Mouse (Mus musculus) left cerebral cortex, adult 11 months (tissue): Measurements from ENCODE around the gene Tspan5.

ENCODE experiments used
- DNase-seq: peaks from one replicate; pipeline ENCODE4 v3.0.0; 2022; ENCODE audit warnings: low spot score

Tspan5 gene

DNA sequence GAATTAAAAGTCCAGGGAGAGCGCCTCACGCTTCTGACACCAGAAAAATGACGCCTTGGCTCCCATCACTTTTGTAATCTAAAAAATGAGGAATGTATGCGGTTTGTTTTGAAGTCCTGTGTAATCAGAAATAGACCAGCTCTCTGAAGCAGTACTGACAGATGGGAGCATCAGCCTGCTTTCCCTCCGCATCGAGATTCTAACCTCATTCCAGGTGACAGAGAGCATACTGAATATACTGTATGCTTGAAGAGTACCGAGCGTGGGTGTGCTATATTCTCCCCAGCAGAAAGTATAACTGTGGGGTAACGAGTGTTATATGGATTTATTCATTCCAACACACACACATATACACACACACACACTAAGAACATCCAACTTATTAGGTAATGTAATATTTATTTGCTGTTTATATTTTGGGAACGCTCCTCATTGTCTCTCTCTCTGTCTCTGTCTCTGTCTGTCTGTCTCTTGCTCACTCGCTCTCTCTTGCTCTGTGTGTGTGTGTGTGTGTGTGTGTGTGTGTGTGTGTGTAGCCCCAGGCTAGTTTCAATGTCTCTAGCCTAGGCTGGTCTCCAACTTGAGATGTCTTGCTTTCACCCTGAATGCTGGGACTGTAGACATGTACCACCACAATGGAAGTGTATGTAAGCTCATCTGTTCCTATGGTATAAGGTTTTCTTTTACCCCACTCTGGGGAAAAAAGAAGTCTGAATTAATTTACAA, 139.2 kb downstream of the Tspan5 start:
- no peak for DNase-seq

DNA sequence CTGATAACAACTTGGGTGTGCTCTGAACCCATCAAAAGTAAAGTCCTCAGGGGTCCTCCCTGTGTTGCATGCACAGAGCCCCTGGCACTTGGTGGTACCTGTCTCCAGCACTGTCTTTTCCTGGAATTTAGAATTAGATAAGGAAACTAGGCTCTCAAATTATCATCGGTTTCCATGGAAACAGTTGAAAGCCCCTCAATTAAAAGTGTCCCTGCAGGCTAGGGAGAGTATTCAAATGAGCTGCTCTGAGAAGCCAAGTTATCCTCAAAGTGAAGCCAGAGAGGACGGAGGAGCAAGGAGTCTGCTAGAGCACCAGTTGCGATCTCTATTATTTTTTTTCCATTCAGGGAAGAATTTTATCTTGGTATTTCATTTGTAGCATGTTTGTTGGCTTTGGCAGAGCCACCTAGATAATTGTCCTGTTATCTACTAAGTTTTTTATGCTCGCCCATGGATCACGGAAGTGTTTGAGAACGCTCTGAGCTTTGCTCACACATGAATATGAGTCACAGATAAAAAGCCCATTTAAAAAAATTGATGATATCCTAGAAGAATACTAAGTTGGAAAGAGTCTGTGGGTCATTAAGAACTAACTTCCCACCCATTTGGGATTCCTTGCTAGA, 139.8 kb downstream of the Tspan5 start:
- no peak for DNase-seq

DNA sequence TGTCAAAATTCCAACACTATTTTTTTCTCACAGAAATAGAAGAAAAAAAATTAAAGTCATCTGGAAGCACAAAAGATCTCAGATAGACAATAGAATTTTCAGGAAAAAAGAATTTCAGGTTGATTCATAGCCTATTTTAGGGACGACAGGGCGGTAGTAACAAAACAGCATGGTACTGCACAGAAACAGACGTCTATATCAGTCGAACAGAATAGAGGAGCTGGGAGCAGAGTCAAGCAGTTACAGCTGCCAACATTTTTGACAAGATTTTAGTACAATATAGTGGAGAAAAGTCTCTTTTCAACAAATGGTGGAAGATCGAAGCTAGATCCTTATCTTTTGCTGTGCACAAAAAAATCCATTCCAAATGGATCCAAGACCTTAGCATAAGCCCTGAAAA, 144.1 kb downstream of the Tspan5 start:
- no peak for DNase-seq

DNA sequence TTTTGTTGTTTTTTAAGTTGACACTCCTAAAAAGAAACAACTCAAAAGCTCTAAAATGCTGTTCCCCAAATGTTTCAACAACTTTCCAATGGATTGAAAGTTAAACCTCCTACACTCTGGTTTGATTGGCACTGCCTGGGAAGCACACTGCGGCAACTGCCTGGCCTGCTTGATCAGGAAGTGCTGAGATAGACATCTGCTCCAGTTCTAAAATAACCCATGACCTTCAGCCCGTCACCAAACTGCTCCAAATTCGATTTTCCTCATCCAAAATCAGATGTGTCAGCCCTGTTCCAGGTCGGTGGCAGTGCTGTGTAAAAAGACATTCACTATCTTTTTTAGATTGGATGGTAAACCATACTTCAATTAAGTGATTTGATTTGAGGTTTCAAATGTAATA, 147.2 kb downstream of the Tspan5 start:
- DNase-seq, result no peak

DNA sequence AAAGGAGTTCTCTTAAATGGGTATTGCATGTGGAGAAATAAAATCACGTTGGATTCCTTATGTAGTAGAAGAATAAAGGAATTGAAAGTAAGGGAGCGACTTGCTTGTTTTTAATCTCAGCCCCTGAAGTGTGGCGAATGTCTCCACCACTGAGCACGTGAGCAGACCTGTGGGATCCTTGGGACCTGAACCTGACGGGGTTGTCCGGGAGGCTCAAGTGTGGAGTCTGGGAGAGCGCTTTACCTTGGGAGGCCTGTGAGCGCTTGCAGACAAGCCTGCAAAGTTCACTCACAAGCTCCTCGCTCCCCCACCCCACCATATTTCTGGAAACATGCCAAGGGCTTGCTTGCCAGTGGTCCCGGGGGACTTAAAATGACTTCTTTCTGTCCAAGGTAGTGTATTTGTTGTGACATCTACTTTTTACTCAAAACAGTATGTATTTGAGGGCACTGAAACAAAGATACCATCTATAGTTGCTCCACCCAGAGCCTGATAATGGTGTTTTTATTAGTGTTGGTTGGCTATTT, 147.8 kb downstream of the Tspan5 start:
- DNase-seq, result no peak

DNA sequence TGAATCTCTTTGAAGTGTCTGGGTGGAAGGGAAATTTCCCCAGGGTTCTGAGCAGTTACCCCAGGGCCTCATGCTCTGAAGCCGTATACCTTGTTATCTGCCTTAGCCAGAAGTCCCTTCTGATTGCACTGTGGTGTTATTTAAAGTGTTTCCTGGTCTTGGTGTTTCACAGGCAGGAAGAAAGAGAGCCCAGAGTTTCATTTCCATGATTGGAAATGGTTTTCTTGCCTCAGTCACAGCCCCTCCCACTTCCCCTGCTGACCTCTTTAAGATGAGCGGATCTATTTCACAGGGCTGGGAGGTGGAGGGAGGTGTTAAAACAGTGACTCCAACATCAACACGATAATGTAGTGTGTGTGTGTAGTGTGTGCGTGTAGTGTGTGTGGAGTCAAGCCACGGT, 151.5 kb downstream of the Tspan5 start:
- no peak for DNase-seq

DNA sequence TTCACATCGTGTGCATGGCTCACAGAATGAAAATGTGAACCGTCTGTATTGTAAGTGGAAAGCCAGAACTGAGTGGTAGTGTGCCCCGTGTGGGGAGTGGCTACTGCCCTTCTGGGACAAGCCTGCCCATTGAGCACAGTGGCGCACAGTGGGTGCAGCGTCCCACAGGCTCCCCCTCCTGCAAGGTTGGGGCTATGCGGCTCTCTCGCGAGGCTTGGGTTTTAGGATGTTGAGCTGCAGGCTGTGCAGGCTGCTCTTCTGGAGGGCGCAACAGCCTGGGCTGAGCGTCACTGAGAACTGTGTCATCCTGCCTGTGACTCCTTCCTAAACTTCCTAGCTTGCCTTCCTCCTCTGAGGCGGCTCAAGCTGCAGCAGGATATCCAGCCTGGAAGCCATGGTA, 155.5 kb downstream of the Tspan5 start:
- no peak for DNase-seq

DNA sequence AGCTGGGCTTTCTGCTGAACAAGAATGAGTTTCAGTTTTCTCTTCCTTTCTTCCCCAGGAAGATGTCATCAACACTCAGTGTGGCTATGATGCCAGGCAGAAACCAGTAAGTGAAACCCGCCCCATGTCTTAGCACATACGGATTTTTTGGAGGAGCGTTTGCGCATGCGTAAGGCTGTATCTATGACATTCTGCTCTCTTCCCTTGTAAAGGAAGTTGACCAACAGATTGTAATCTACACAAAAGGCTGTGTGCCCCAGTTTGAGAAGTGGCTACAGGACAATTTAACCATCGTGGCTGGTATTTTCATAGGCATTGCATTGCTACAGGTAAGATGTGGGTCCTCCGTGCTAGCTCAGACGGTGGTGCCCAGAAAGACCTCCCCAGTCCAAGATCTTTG, 156.1 kb downstream of the Tspan5 start:
- no peak for DNase-seq

DNA sequence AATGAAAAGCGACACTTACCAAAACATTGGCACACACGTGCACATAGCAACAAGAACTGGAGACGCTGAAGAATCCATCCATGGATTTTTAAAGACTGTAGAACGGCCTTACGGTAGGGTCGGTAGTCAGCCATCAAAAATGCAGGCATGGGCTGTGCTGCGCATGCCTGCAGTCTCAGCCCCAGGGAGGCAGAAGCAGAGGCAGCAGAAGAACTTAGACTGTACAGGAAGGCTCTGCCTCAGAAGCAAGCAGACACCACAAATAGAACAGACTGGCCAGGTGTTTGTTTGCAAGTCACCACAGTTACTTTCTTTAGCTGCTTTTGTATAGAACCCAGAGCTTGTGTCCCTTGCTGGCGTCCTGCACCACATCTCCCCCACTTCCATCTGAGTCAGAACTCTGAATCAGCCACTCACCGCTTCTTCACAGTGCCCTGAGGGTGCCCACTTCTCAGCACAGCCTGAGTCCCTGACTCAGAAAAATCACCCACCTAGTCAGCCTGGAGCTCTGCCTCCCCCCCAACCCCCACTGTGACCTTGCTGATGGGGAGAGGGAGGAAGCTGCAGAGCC, 158.7 kb downstream of the Tspan5 start:
- peak; percentile 30 for DNase-seq

DNA sequence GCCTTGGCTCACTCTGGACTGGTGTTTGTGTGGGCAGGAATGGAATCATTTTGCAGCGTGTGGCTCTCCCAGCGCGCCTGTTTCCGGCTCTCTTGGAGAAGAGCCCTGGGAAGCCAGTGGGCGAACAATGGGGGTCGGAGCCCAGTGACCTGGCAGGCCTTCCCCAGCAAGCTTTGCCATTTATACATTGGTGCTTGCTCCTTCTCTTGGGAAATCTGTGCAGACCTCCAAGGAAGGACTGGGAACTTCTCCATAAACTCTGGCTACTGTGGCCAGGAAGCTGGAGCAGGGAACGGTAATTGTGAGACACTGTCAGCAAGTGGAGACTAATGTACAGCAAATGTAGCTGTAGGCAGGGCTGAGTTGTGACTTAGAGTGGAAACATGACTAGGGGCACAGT, 163.7 kb downstream of the Tspan5 start:
- DNase-seq, result no peak

DNA sequence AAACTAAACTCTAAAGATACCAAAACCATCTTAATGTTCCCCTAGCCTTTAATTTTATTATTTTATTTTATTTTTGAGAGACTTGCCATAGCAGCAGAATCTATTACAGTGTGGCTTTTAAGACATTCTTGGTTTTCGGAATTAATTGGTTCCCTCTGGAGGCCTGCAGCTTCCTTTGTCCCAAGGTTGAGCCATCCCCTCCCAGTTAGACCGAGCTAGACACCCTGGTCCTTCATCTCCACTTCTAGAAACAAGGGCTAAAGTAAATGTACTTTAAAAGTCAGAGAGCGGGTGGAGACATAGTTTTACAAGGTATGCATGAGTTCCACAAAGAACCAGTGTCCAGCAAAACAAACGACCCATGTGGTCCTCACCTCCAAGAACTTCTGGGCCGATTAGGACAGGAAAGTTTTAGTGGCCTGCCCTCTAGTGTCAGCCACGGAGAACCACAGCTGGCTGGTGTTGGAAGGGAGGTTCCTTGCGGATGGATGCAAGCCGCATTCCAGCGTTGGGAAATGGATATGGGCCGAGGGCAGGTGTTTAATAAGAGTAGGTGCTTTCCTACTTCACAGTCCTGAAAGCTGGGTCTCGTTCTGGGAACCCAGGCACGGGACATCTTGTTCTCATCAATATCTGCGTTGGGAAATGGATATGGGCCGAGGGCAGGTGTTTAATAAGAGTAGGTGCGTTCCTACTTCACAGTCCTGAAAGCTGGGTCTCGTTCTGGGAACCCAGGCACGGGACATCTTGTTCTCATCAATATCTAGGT, 164.3 kb downstream of the Tspan5 start:
- DNase-seq, result no peak

DNA sequence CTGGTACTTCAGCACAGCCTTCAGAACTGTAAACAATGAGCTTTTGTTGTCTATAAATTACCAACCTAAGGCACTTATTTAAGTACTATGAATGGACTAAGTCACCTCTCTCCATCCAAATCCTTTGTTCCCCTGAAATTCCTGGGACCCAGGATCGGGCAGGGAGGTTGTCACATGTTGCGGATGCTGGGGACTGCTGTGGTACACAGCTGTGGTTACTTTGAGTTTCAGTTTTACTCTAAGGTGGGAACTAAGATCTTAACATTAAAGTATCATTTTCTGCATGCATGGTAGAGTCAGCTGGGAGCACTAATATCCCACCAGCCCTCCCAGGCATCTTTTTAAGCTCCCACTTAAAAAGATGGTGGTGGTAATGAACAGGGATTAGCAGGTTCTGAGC, 167.3 kb downstream of the Tspan5 start:
- no peak for DNase-seq

DNA sequence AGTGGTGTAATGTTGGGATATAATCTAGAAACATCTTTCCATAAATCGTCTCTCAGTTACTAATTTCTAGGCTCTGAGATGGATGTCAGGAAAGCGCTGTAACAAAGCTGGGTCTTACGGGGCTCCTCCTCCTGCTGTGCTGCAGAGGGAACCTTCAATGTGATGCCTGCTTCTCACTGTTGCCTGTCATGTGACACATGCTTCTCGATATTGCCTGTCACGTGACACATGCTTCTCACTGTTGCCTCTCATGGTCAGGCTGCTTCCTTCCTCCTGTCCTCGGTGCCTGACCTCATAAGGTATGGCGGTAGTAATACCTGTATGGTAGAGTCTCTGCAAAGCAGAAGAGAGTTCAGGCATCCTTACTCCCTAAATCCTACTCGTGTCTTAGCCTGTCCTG, 170.5 kb downstream of the Tspan5 start:
- DNase-seq, result no peak

DNA sequence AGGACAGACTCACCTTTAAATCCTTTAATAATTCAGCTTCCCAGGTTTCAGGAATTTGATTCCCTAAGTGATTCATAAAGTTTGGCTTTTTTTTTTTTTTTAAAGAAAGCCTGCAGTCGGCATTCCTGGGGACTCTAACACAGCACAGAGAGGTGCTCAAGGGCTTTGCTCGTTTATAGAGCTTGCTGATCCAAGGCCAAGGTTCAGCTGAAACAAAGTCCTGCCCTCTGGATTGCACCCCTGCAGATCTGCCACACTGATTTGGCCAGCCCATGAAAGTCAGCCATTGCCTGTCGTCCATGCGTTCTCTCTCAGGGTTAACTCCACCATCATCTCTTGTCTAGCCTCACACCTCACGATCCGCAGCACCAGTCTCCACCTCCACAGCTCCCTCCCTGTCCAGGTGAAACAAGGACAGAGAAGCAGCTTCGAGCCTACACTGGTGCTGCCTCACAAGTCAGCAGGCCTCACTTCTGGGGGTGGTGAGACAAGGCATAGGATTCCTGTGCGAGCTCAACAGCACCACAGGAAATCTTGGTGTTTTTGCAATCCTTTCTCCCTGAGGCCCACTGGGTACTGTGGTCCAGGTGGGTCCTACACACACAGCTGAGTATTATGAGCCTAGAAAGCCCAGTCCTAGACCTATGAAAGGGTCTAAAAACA, 172.8 kb downstream of the Tspan5 start:
- no peak for DNase-seq

DNA sequence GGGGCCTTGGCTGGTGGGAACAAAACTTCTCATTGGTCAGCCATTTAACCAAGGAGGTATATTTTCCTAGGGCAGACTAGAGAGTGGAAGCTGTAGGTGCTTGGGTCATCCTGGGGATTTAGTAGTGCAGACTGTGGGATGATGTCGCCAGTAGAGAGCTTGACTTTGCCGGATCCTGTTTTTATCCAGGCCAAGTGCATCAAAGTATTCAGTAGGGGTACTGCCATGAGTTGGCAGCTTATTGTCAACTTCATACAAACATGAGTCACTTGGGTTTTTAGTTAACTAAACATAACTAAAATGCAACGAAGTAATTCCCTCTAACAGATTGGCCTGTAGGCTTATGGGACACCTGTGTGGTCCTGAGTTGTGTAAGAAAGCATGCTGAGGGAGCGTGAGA, 174.6 kb downstream of the Tspan5 start:
- DNase-seq, result no peak

DNA sequence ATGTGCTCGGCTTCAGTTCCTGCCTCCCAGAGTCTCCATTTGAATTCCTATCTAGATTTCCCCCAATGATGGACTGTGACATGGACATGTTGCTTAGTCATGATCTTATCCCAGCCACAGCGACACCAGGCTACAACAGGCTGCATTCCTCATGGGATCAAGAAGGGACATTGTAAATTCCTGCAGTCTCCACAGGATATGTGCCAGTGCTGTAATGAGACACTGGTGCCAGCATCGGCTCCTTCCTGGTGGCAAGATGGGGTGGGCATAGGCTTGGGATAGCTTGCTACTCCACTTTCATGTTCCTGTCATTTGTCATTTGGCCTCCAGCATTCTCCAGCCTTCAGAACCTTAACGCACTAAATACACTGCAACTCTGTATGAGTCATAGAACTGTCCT, 175.0 kb downstream of the Tspan5 start:
- DNase-seq, result no peak

DNA sequence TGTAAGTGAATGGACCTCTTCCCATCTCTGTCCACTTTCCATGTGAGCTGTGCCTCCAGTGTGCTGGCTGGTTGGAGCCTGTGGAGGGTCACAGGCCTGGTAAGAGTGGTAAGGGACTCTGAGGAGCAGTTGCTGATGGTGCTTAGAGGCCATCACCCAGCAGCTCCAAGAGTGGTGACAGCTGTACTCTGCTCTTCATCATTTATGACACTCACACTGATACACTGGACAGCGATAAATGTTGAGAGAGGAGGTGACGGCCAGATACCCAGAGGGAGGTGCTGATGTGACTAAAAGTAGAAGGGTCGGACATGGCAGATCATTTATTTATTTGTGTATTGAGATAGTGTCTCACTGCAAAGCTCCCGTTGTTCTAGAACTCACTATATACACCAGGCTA, 176.2 kb downstream of the Tspan5 start:
- DNase-seq, result no peak

DNA sequence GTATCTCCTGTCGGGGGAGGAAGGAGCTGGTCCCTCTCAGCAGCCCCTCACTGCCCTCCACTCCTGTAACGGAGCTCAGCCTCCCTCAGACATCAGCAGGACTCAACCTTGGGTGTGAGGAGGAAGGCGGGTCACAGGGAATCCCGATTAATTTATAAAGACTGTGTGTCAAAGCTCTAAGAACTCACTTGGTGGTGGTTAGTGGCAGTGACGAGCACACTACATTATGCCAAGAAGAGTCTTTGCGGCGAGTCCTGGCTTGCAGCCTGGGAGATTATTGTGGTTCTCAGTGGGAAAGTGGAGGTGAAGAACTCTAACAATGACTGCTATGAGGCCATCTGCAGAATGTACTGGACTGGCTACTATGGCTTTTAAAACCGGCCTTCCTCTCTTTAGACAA, 184.2 kb downstream of the Tspan5 start:
- no peak for DNase-seq

DNA sequence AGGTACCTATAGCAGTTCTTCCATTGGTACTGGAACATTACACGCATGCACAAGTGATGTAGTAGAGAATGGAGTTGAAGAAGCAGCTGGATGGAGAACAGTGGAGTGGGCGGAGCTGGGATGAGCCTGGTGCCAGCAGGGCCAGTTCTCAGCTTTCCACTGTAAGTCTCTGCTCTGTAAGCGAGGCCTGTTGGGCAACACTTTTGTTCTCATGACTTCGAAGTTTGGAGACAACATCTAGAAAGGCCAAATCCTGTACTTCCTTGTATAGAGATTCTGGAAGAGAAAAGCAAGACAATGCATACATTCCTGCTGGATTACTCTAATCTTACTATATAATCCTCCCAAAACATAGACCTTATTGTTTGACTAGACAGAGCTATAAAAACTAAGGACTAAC, 185.4 kb downstream of the Tspan5 start:
- no peak for DNase-seq

DNA sequence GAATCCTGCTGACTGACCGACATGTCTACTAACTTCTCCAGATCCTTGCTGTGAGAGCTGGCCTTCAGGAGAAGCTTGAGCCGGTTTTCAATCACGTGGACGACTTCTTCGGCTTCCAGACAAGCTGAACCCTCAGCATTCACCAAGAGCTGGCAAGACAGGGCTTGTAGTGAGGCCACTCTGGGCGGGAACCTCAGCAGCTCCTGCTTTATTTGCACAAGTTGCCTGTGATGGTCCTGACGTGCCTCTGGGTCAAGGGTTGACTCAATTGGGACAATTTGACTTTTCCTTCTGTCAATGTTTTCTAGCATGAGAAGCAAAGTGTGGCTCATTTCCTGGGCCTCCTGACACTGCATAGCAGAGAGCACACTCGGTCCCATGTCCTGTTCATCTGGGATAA, 194.8 kb downstream of the Tspan5 start:
- DNase-seq, result no peak

DNA sequence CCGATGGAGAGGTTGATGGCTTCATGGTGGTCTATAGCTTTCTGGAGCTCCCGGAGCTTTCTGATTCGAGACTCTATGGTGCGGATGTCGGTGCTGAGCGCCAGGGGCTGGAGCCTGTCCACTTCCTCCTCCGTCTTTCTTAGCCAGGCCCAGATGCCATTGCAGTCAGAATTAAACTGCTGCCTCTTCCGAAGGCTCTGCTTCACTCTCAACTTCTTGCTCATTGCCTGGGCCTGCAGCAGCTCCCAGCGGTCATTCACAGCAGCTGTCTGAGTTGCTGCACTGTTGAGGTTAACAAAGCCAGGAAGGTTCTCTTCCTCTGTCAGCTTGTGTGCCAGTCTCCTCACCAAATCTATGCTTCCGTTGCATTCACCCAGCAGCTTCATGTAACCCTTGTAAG, 195.2 kb downstream of the Tspan5 start:
- DNase-seq, result no peak

DNA sequence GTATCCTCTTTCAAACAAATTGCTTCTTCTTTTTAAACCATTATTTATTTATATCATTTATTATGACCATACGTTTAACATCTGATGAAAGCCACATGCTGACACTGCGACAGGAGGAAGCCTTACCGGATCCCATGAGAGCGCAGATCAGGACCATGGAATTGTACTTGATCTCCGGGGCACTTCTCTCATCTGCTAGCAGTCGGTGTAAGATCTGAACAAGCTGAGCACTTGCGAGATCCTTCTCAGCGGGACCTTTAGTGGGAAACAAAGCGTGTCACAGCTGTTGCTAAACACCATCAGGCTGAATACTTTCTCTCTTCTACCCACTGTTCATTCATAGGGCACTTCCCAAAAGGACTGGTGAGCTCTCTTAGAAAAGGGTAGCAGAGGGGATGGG, 199.6 kb downstream of the Tspan5 start:
- no peak for DNase-seq
